Mouse (Mus musculus) brain, embryonic 14.5 days (tissue): ENCODE results near the gene Zfp961.

Source experiments
- CTCF ChIP-seq: fragments of 200-500 bp; IDR thresholded peaks from 2 replicates; pipeline ENCODE4 v1.5.1; 2012; ENCODE audit warnings: inconsistent platforms, mild to moderate bottlenecking, moderate library complexity, borderline replicate concordance; ENCODE audit not compliant: insufficient read depth, insufficient read length; ENCODE audit errors: extremely low read depth
- POLR2A ChIP-seq: fragments of 200-500 bp; IDR thresholded peaks from 2 replicates; pipeline ENCODE4 v1.6.1; 2012; ENCODE audit warnings: mild to moderate bottlenecking, inconsistent platforms, borderline replicate concordance; ENCODE audit not compliant: poor library complexity, insufficient read depth, insufficient read length, severe bottlenecking; ENCODE audit errors: extremely low read depth

DNA sequence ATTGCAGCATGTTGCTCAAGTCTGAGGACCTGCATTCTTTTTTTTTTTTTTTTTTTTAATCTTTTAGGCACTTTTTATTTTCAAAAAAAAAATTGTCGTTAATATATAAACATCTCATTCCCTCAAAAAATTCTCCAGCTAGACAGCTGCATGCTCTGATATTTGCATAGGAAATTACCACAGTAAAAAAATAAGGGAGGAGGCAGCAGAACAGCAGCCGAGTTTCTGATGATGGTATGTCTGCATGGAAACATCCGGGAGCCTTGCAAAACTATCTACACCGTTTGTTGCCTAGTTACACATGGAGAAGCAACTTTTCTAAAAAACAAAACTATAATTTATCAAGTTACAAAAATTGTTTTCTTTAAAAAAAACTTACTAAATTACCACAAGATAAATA lies 30.6 kb downstream of the Zfp961 start:
- TF ChIP-seq POLR2A (no peak), CTCF (no peak)
